13 mouse cellular contexts compared by ENCODE assay signal in the genomic region with DNA sequence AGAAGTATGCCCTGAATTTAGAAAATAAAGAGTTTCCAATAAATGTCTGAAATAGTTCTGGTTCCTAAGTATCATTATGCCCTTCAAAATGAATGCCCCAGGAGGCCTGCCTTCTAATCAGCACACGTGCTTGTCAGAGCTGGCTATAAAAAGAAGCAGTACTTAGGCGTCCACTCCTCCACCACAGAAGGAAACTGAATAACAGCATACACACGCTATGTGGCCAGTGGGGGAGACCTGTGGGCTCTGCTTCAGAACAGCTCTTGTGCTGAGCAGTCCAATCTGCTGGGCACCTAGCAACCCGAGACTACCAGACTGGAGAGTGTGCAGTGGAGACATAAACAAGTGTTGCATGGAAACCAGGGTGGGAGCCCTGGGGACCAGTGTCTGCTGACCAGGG.
A peak's percentile ranks its signal among the peaks of the same experiment; 100 is the strongest.
DNase-seq lines count a peak whose midpoint lies in the region; ATAC-seq and TF ChIP-seq lines count a peak whose summit lies in the region.
"Had no signal": no experiment of that assay in that cellular context is flagged by ENCODE, and none has a peak within 500 bp of the region (broad histone marks: within the 10 kb centered on the region; RNA-seq: fewer than 3 reads in every experiment).

No protein-coding gene starts in this region.

- DNase-seq in lung, adult 18-20 months = peak; percentile 46 to 60
- DNase-seq in lung, adult 2 months = no peak
- peak; percentile 42 for DNase-seq in brain, embryonic 14.5 days (ENCODE audit: low read depth)
- DNase-seq in heart, adult 8-10 months (ENCODE audit: low spot score) = peak; percentile 36
- DNase-seq in limb, embryonic 10.5 days (ENCODE audit: low spot score) = no peak
- no peak for DNase-seq in ovary, postnatal 36 days (ENCODE audit: low spot score)
- DNase-seq: layer of hippocampus, adult 9-11 months; liver, embryonic 13.5 days; spleen, adult 18-20 months had no signal

- no peaks in the 10 kb centered on the region for H3K27me3 ChIP-seq in limb, embryonic 10.5 days (ENCODE audit: low read depth, poor library complexity, severe bottlenecking)
- H3K27me3 ChIP-seq in kidney, embryonic 14.5 days (ENCODE audit: control insufficient read depth, insufficient read depth, low read length) = no peaks in the 10 kb centered on the region
- H3K27me3 ChIP-seq: liver, embryonic 13.5 days had no signal

- no peak overlapping the region for H3K4me3 ChIP-seq in lung, adult 2 months (replicated peaks; ENCODE audit: extremely low read depth, low read depth, low read length)
- H3K4me3 ChIP-seq in limb, embryonic 10.5 days = no peak overlapping the region
- no peak overlapping the region for H3K4me3 ChIP-seq in kidney, embryonic 14.5 days (ENCODE audit: low read length)
- H3K4me3 ChIP-seq: liver, embryonic 13.5 days had no signal

- H3K4me1 ChIP-seq in lung, adult 2 months (ENCODE audit: control insufficient read depth, insufficient read depth, low read length) = peaks cover 3% of the 10 kb centered on the region; the same call in 1 of the 2 replicates
- H3K4me1 ChIP-seq in limb, embryonic 10.5 days = peaks cover 34% of the 10 kb centered on the region
- peaks cover 9% of the 10 kb centered on the region; the same call in 1 of the 2 replicates for H3K4me1 ChIP-seq in kidney, embryonic 14.5 days (ENCODE audit: control insufficient read depth, insufficient read depth, low read length)
- H3K4me1 ChIP-seq: liver, embryonic 13.5 days had no signal

- 64% methylated on average over 4 of the region's 4 CpGs for WGBS in lung, adult 2 months
- 51% methylated on average over 4 of the region's 4 CpGs for WGBS in limb, embryonic 10.5 days
- 30% methylated on average over 4 of the region's 4 CpGs for WGBS in kidney, embryonic 14.5 days

- no peak for TF ChIP-seq POLR2A in lung, adult 2 months (IDR thresholded peaks at IDR 0.05; ENCODE audit: borderline replicate concordance, extremely low read depth, low read depth, low read length)
- TF ChIP-seq POLR2A in brain, embryonic 14.5 days (IDR thresholded peaks at IDR 0.05; ENCODE audit: borderline replicate concordance, extremely low read depth, insufficient read depth, insufficient read length, poor library complexity, severe bottlenecking) = no peak

- peak overlapping the region; percentile 43 for H3K27ac ChIP-seq in limb, embryonic 10.5 days
- no peak overlapping the region for H3K27ac ChIP-seq in kidney, embryonic 14.5 days (ENCODE audit: low read depth, low read length)
- H3K27ac ChIP-seq: liver, embryonic 13.5 days had no signal

- H3K36me3 ChIP-seq in limb, embryonic 10.5 days = no peaks in the 10 kb centered on the region
- H3K36me3 ChIP-seq in kidney, embryonic 14.5 days (ENCODE audit: control insufficient read depth, insufficient read depth, low read length) = no peaks in the 10 kb centered on the region
- H3K36me3 ChIP-seq: liver, embryonic 13.5 days had no signal

- no peaks in the 10 kb centered on the region for H3K9me3 ChIP-seq in limb, embryonic 10.5 days (replicated peaks)
- no peaks in the 10 kb centered on the region for H3K9me3 ChIP-seq in kidney, embryonic 14.5 days (ENCODE audit: control insufficient read depth, low read length)
- H3K9me3 ChIP-seq: liver, embryonic 13.5 days had no signal

- H3K9ac ChIP-seq in kidney, embryonic 14.5 days (ENCODE audit: low read depth, low read length) = no peak overlapping the region
- H3K9ac ChIP-seq: liver, embryonic 13.5 days had no signal

- ATAC-seq in kidney, embryonic 14.5 days (ENCODE audit: low FRiP score, low TSS enrichment) = no peak
- ATAC-seq: activated CD4-positive, CD25-positive, alpha-beta regulatory T cell, adult 4 months; inflammation-experienced regulatory T-cells, adult 6 months had no signal

- no peak for TF ChIP-seq CTCF in lung, adult 2 months (IDR thresholded peaks at IDR 0.05; ENCODE audit: insufficient read depth, low read length)
- TF ChIP-seq CTCF in brain, embryonic 14.5 days (IDR thresholded peaks at IDR 0.05; ENCODE audit: borderline replicate concordance, extremely low read depth, insufficient read depth, insufficient read length) = no peak

- no peak overlapping the region for H3K4me2 ChIP-seq in kidney, embryonic 14.5 days (replicated peaks; ENCODE audit: low read depth, low read length)
- H3K4me2 ChIP-seq: liver, embryonic 13.5 days; midbrain, embryonic 11.5 days had no signal

Comparison
In these comparisons a context has a peak if more than half of its experiments do, and no peak if none do; other contexts are left out.
1. DNase-seq: peak in lung, adult 18-20 months (2 of 2), brain, embryonic 14.5 days (single experiment) and heart, adult 8-10 months (single experiment); none in lung, adult 2 months (single experiment), limb, embryonic 10.5 days (single experiment) and ovary, postnatal 36 days (single experiment).